Mouse (Mus musculus): Measurements from ENCODE around the gene C130032M10Rik. TPM values are rescaled to one million over a fixed set of nuclear protein-coding genes. Genes with fewer than 3 reads are reported as not detected.
"Not testable (repeated sequence)": the region's sequence is repeated elsewhere in the genome, so short reads cannot be mapped to it uniquely, and the experiment has no call there.

Gene C130032M10Rik
- polyA plus RNA-seq, 1 experiment = 0.06 TPM

DNA sequence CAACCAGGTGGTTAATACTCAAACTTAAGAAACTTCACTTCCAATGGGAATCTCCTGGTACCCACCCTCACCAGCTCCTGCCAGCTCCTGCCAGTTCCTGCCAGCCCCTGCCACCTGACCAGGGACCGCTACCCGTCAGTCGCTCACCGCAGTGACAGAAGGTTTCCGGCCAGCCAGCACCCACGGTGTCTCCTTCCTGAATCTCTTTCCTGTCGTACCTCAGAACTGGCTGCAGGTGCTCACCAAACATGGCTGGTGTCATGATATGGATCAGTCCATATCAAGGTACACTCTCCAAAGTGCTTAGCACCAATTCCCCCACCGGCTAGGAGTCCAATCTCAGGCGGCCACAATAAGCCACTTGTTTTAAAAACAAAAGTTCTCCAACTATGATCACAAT lies 5.7 kb upstream of the C130032M10Rik start:
- Histone ChIP-seq H3K27me3 (ENCODE audit: control insufficient read depth, insufficient read depth, insufficient read length) (no peaks in the 10 kb centered on the region), H3K79me2 (ENCODE audit: control insufficient read depth, insufficient read depth) (no peaks in the 10 kb centered on the region), H3K4me2 (ENCODE audit: low read depth) (no peak overlapping the region), H3ac (ENCODE audit: control insufficient read depth, insufficient read length) (no peak overlapping the region), H3K4me3 (no peak overlapping the region), H3K36me3 (ENCODE audit: control insufficient read depth, insufficient read depth) (no peaks in the 10 kb centered on the region)
- TF ChIP-seq POLR2AphosphoS2 (IDR thresholded peaks at IDR 0.05; ENCODE audit: insufficient read length, low read depth) = no peak
- TF ChIP-seq MYOD1 (IDR thresholded peaks at IDR 0.05; ENCODE audit: control insufficient read depth in 1 of 3, insufficient read length in 2 of 3, low read depth in 2 of 3) = no peak
- no peak for TF ChIP-seq MYOG (IDR thresholded peaks at IDR 0.05; ENCODE audit: control insufficient read depth in 1 of 3, insufficient read depth in 1 of 3, insufficient read length in 2 of 3, low read depth in 2 of 3)
- no peak for TF ChIP-seq MAX (IDR thresholded peaks at IDR 0.05; ENCODE audit: low read depth)
- TF ChIP-seq USF1 (IDR thresholded peaks at IDR 0.05; ENCODE audit: low read depth) = no peak
- no peak for TF ChIP-seq CEBPB (IDR thresholded peaks at IDR 0.05; ENCODE audit: insufficient read depth, poor library complexity, severe bottlenecking)
- no peak for TF ChIP-seq TCF12 (IDR thresholded peaks at IDR 0.05; ENCODE audit: insufficient read depth, poor library complexity, severe bottlenecking)
- no peak for TF ChIP-seq TCF3 (IDR thresholded peaks at IDR 0.05; ENCODE audit: insufficient read length, low read depth)
- TF ChIP-seq SRF (IDR thresholded peaks at IDR 0.05; ENCODE audit: control insufficient read depth, insufficient read length, low read depth) = no peak
- TF ChIP-seq POLR2A (IDR thresholded peaks at IDR 0.05; ENCODE audit: insufficient read length, low read depth) = no peak
- TF ChIP-seq E2F4 (IDR thresholded peaks at IDR 0.05; ENCODE audit: insufficient read depth) = no peak
- TF ChIP-seq REST (IDR thresholded peaks at IDR 0.05; ENCODE audit: insufficient read depth, insufficient read length) = no peak

DNA sequence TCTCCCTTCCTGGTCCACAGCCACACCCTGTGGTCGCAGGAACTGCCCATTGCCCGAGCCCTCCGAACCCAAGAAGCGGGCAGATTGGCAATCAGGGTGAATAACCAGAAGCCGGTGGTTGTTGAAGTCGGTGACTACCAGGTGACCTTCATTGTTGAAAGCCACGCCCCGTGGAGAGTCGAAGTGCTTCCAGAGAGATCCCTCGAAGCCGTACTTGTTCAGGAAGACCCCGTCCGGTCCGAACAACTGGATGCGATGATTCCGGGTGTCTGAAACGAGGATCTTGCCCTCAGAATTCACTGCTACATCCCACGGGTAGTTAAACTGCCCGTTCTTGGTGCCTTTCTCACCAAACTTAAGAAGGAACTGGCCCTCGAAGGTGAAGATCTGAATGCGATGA lies 2.7 kb upstream of the C130032M10Rik start:
- Histone ChIP-seq H3K27me3 (ENCODE audit: control insufficient read depth, insufficient read depth, insufficient read length) (no peaks in the 10 kb centered on the region), H3K4me2 (ENCODE audit: low read depth) (no peak overlapping the region), H3ac (ENCODE audit: control insufficient read depth, insufficient read length) (no peak overlapping the region), H3K36me3 (ENCODE audit: control insufficient read depth, insufficient read depth) (no peaks in the 10 kb centered on the region), H3K79me2 (ENCODE audit: control insufficient read depth, insufficient read depth) (no peaks in the 10 kb centered on the region), H3K4me3 (no peak overlapping the region)
- TF ChIP-seq TCF12 (IDR thresholded peaks at IDR 0.05; ENCODE audit: insufficient read depth, poor library complexity, severe bottlenecking) (no peak), POLR2AphosphoS2 (IDR thresholded peaks at IDR 0.05; ENCODE audit: insufficient read length, low read depth) (no peak), USF1 (IDR thresholded peaks at IDR 0.05; ENCODE audit: low read depth) (no peak), CEBPB (IDR thresholded peaks at IDR 0.05; ENCODE audit: insufficient read depth, poor library complexity, severe bottlenecking) (no peak), MYOD1 (IDR thresholded peaks at IDR 0.05; ENCODE audit: control insufficient read depth in 1 of 3, insufficient read length in 2 of 3, low read depth in 2 of 3) (no peak), POLR2A (IDR thresholded peaks at IDR 0.05; ENCODE audit: insufficient read length, low read depth) (no peak), E2F4 (IDR thresholded peaks at IDR 0.05; ENCODE audit: insufficient read depth) (no peak), SRF (IDR thresholded peaks at IDR 0.05; ENCODE audit: control insufficient read depth, insufficient read length, low read depth) (no peak), MAX (IDR thresholded peaks at IDR 0.05; ENCODE audit: low read depth) (no peak), TCF3 (IDR thresholded peaks at IDR 0.05; ENCODE audit: insufficient read length, low read depth) (no peak), MYOG (IDR thresholded peaks at IDR 0.05; ENCODE audit: control insufficient read depth in 1 of 3, insufficient read depth in 1 of 3, insufficient read length in 2 of 3, low read depth in 2 of 3) (no peak), REST (IDR thresholded peaks at IDR 0.05; ENCODE audit: insufficient read depth, insufficient read length) (no peak)

DNA sequence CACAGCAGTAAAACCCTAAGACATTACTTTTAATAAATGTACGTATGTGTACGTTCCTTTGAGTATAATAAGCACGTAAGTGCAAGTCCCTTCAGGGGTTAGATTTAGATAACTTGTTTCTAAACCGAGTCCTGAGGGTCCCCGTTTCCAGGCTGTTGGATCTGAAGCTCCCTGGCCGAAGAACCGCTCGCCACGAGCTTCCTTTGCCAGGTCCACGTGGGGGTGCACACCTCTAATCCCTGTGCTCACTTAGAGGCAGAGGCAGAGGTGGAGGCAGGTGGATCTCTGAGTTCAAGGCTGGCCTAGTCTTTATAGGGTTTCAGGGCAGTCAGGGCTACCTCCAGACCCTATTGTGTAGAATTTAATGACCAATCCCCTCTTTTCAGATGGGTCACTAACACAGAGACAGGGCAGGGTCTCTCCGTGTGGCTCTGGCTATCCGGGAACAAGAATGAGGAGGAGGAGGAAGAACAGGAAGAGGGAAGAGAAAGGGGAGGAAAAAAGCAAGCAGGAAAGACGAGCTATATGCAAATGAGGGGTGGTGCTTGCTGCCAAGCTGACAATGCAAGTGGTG lies 2.5 kb downstream of the C130032M10Rik start:
- no peak for TF ChIP-seq TCF12 (IDR thresholded peaks at IDR 0.05; ENCODE audit: insufficient read depth, poor library complexity, severe bottlenecking)
- TF ChIP-seq REST (IDR thresholded peaks at IDR 0.05; ENCODE audit: insufficient read depth, insufficient read length) = no peak
- no peak for TF ChIP-seq CEBPB (IDR thresholded peaks at IDR 0.05; ENCODE audit: insufficient read depth, poor library complexity, severe bottlenecking)
- TF ChIP-seq SRF (IDR thresholded peaks at IDR 0.05; ENCODE audit: control insufficient read depth, insufficient read length, low read depth) = no peak
- TF ChIP-seq TCF3 (IDR thresholded peaks at IDR 0.05; ENCODE audit: insufficient read length, low read depth) = no peak
- TF ChIP-seq MYOD1 (IDR thresholded peaks at IDR 0.05; ENCODE audit: control insufficient read depth in 1 of 3, insufficient read length in 2 of 3, low read depth in 2 of 3) = no peak
- no peak for TF ChIP-seq E2F4 (IDR thresholded peaks at IDR 0.05; ENCODE audit: insufficient read depth)
- TF ChIP-seq POLR2AphosphoS2 (IDR thresholded peaks at IDR 0.05; ENCODE audit: insufficient read length, low read depth) = no peak
- no peak for TF ChIP-seq MYOG (IDR thresholded peaks at IDR 0.05; ENCODE audit: control insufficient read depth in 1 of 3, insufficient read depth in 1 of 3, insufficient read length in 2 of 3, low read depth in 2 of 3)
- TF ChIP-seq USF1 (IDR thresholded peaks at IDR 0.05; ENCODE audit: low read depth) = no peak
- no peak for TF ChIP-seq MAX (IDR thresholded peaks at IDR 0.05; ENCODE audit: low read depth)
- no peak for TF ChIP-seq POLR2A (IDR thresholded peaks at IDR 0.05; ENCODE audit: insufficient read length, low read depth)
- no peaks in the 10 kb centered on the region for H3K27me3 ChIP-seq (ENCODE audit: control insufficient read depth, insufficient read depth, insufficient read length)
- H3K79me2 ChIP-seq (ENCODE audit: control insufficient read depth, insufficient read depth) = no peaks in the 10 kb centered on the region
- no peak overlapping the region for H3K4me2 ChIP-seq (ENCODE audit: low read depth)
- no peak overlapping the region for H3ac ChIP-seq (ENCODE audit: control insufficient read depth, insufficient read length)
- H3K4me3 ChIP-seq = no peak overlapping the region
- H3K36me3 ChIP-seq (ENCODE audit: control insufficient read depth, insufficient read depth) = no peaks in the 10 kb centered on the region

DNA sequence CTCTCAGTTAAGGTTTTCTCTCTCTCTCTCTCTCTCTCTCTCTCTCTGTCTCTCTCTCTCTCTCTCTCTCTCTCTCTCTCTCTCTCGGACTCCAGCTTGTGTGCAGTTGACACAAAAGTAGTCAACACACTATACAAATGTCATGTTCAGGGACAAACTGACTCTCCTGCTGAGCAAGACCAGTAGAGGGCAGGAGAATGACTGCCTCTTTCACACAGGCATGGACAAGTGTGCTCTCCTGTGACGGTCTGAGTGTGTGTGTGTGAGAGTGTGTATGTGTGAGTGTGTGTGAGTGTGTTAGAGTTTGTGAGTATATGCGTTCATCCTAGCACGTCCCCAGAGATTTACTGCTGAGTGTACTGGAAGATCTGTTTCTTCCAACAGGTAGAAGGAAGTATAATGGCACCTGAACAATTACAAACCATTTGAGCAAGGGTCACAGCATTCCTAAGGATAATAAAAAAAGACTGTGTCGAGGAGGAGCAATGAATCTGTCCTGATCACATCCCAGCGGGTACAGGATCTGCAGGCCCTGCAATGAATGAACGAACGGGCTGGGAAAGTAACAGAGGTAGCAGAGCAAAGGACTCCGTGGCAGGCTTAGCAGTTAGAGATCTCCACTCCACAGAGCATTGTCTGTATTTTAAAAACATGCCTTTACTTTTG lies 3.4 kb downstream of the C130032M10Rik start:
- Histone ChIP-seq H3ac (ENCODE audit: control insufficient read depth, insufficient read length) (no peak overlapping the region), H3K36me3 (ENCODE audit: control insufficient read depth, insufficient read depth) (no peaks in the 10 kb centered on the region), H3K4me2 (ENCODE audit: low read depth) (no peak overlapping the region), H3K4me3 (no peak overlapping the region), H3K27me3 (ENCODE audit: control insufficient read depth, insufficient read depth, insufficient read length) (no peaks in the 10 kb centered on the region), H3K79me2 (ENCODE audit: control insufficient read depth, insufficient read depth) (no peaks in the 10 kb centered on the region)
- no peak for TF ChIP-seq USF1 (IDR thresholded peaks at IDR 0.05; ENCODE audit: low read depth)
- no peak for TF ChIP-seq CEBPB (IDR thresholded peaks at IDR 0.05; ENCODE audit: insufficient read depth, poor library complexity, severe bottlenecking)
- TF ChIP-seq MYOG (IDR thresholded peaks at IDR 0.05; ENCODE audit: control insufficient read depth in 1 of 3, insufficient read depth in 1 of 3, insufficient read length in 2 of 3, low read depth in 2 of 3) = no peak
- no peak for TF ChIP-seq TCF3 (IDR thresholded peaks at IDR 0.05; ENCODE audit: insufficient read length, low read depth)
- TF ChIP-seq TCF12 (IDR thresholded peaks at IDR 0.05; ENCODE audit: insufficient read depth, poor library complexity, severe bottlenecking) = no peak
- no peak for TF ChIP-seq POLR2A (IDR thresholded peaks at IDR 0.05; ENCODE audit: insufficient read length, low read depth)
- no peak for TF ChIP-seq MAX (IDR thresholded peaks at IDR 0.05; ENCODE audit: low read depth)
- no peak for TF ChIP-seq MYOD1 (IDR thresholded peaks at IDR 0.05; ENCODE audit: control insufficient read depth in 1 of 3, insufficient read length in 2 of 3, low read depth in 2 of 3)
- no peak for TF ChIP-seq SRF (IDR thresholded peaks at IDR 0.05; ENCODE audit: control insufficient read depth, insufficient read length, low read depth)
- no peak for TF ChIP-seq POLR2AphosphoS2 (IDR thresholded peaks at IDR 0.05; ENCODE audit: insufficient read length, low read depth)
- TF ChIP-seq REST (IDR thresholded peaks at IDR 0.05; ENCODE audit: insufficient read depth, insufficient read length) = no peak
- no peak for TF ChIP-seq E2F4 (IDR thresholded peaks at IDR 0.05; ENCODE audit: insufficient read depth)

DNA sequence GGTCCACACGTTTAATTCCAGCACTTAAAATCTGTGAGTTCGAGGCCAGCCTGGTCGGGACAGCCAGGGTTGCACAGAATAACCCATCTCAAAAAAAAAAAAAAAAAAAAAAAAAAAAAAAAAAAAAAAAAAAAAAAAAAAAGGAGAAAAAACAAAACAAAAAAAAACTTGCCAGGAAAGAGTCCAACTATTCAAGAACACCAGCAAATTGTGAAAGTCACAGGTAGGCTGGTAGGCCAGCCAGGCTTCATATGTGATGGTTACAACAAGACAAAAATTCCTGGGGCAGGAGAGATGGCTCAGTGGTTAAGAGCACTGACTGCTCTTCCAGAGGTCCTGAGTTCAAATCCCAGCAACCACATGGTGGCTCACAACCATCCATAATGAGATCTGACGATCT lies 5.0 kb downstream of the C130032M10Rik start:
- H3ac ChIP-seq (ENCODE audit: control insufficient read depth, insufficient read length); H3K79me2 ChIP-seq (ENCODE audit: control insufficient read depth, insufficient read depth); H3K4me2 ChIP-seq (ENCODE audit: low read depth); H3K4me3 ChIP-seq; H3K36me3 ChIP-seq (ENCODE audit: control insufficient read depth, insufficient read depth); H3K27me3 ChIP-seq (ENCODE audit: control insufficient read depth, insufficient read depth, insufficient read length): not testable (repeated sequence)

All from myocyte (in vitro differentiated cells).